Mouse (Mus musculus): ENCODE results near the gene Ints3. TPM values are rescaled to one million over a fixed set of nuclear protein-coding genes. Genes with fewer than 3 reads are reported as not detected.
A peak's percentile ranks its signal among the peaks of the same experiment; 100 is the strongest.

The Ints3 gene
- total and polyA plus RNA-seq, 2 experiments from 2014 or later: 22.3 to 61.8 TPM

DNA sequence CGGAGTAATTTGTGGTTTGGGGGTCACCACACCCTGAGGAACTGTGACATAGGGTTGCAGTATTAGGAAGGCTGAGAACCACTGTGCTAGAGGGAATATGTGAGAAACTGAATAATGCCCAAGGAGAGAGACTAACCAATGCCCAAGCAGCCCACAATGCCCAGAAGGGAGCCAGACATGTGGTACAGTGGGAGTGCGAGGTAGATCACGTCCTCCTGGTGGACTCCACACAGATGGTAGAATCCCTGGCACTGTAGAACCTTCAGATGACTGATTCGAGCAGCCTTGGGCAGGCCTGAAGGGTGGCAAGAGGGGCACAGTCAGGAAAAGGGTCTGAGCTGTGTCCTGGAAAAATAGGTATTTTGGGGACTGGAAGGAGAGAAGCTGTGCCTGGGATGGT, 45.2 kb downstream of the Ints3 start:
- ATAC-seq (ENCODE audit: low FRiP score) (no peak), DNase-seq (ENCODE audit: low spot score) (no peak)
- Histone ChIP-seq H3K27me3 (ENCODE audit: insufficient read depth, low read length) (no peaks in the 10 kb centered on the region), H3K36me3 (ENCODE audit: insufficient read depth, low read length) (peaks cover 26% of the 10 kb centered on the region), H3K9ac (replicated peaks; ENCODE audit: low read length, poor library complexity, severe bottlenecking) (peak overlapping the region; percentile 75), H3K9me3 (ENCODE audit: low read length) (no peaks in the 10 kb centered on the region), H3K4me2 (ENCODE audit: low read depth, low read length, poor library complexity, severe bottlenecking) (peak overlapping the region; percentile 61), H3K4me1 (ENCODE audit: insufficient read depth, low read length) (peaks cover 21% of the 10 kb centered on the region), H3K4me3 (ENCODE audit: low read depth, low read length) (peak overlapping the region; percentile 65), H3K27ac (ENCODE audit: low read depth, low read length) (peak overlapping the region; percentile 98)
- TF ChIP-seq CTCF (IDR thresholded peaks at IDR 0.05): no peak
- 76% methylated on average over 4 of the region's 4 CpGs for WGBS

DNA sequence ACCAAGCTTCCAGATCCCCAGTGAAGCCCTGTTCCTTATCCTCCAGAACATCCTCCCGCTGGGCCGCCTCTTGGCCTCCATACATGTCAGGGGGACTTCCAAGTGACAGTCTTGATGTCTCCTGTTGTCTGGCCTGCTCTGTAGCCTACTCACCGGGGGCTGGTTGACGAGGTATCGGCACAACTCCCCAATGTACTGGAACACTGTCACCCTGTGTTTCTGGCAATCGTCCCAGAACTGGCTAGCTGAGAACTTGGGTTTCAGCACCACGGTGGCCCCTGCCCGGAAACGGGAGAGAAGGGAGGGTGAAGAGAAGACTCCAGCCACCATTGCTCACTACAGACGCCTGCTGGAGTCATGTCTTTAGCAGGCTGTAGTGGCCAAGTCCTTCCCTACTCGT, 45.9 kb downstream of the Ints3 start:
- WGBS: 60% methylated on average over 11 of the region's 11 CpGs
- Histone ChIP-seq H3K9me3 (ENCODE audit: low read length) (no peaks in the 10 kb centered on the region), H3K27me3 (ENCODE audit: insufficient read depth, low read length) (no peaks in the 10 kb centered on the region), H3K4me1 (ENCODE audit: insufficient read depth, low read length) (peaks cover 21% of the 10 kb centered on the region), H3K9ac (replicated peaks; ENCODE audit: low read length, poor library complexity, severe bottlenecking) (peak overlapping the region; percentile 50), H3K27ac (ENCODE audit: low read depth, low read length) (no peak overlapping the region), H3K36me3 (ENCODE audit: insufficient read depth, low read length) (peaks cover 19% of the 10 kb centered on the region), H3K4me3 (ENCODE audit: low read depth, low read length) (peak overlapping the region; percentile 65; the same call in 1 of the 2 replicates), H3K4me2 (ENCODE audit: low read depth, low read length, poor library complexity, severe bottlenecking) (peak overlapping the region; percentile 61)
- DNase-seq (ENCODE audit: low spot score): peak; percentile 52
- ATAC-seq (ENCODE audit: low FRiP score): no peak
- TF ChIP-seq CTCF (IDR thresholded peaks at IDR 0.05): no peak

DNA sequence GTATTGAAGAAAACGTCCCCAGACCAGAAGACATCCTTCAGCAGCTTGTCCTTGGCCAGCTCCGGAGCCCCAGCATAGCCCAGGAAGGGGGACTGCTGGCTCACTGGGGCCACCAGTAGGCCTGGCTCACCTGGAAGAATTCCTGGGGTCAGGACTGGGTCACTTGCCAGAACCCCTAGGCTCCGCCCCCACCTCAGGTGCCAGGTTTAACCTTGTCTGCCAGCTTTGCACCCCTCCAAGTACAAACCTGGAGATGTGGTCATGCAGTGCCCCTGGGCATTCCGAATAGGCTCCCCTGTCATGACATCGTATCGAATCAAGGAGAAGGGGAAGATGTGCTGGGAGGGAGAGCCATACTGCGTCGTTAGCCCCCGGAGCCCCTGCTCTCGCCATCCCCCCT, 46.6 kb downstream of the Ints3 start:
- ATAC-seq (ENCODE audit: low FRiP score): no peak

DNA sequence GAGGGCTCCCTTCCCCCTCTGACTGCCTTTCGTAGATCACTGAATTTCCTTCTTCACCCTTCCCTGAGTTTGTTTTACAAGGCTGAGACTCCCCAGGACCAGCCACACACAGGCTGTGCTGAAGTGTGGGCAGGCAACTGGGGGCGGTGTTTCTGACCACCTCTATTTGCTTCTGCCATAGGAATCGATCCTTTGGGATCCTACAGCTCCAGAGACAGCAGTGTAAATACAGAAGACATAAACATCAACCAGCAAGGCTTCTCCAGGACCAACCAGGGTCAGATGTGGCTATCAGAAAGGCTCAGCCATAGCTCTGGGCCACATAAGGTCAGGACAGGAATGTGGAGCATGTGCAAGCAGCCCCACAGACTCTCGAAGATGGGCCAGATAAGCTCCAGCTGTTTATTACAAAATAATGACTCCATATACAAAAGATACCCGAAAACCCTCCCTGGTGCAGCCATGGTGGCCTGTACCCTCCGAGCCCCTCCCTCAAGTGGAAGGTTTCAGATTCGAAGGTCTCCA, 48.5 kb downstream of the Ints3 start:
- ATAC-seq (ENCODE audit: low FRiP score): no peak
- no peak for TF ChIP-seq CTCF (IDR thresholded peaks at IDR 0.05)
- peaks cover 13% of the 10 kb centered on the region for H3K4me1 ChIP-seq (ENCODE audit: insufficient read depth, low read length)
- H3K9ac ChIP-seq (replicated peaks; ENCODE audit: low read length, poor library complexity, severe bottlenecking): no peak overlapping the region
- no peaks in the 10 kb centered on the region for H3K9me3 ChIP-seq (ENCODE audit: low read length)
- H3K4me2 ChIP-seq (ENCODE audit: low read depth, low read length, poor library complexity, severe bottlenecking): no peak overlapping the region
- peaks cover 7% of the 10 kb centered on the region for H3K36me3 ChIP-seq (ENCODE audit: insufficient read depth, low read length)
- H3K4me3 ChIP-seq (ENCODE audit: low read depth, low read length): no peak overlapping the region
- no peak overlapping the region for H3K27ac ChIP-seq (ENCODE audit: low read depth, low read length)
- WGBS: 80% methylated on average over 7 of the region's 7 CpGs
- DNase-seq (ENCODE audit: low spot score): no peak
- no peaks in the 10 kb centered on the region for H3K27me3 ChIP-seq (ENCODE audit: insufficient read depth, low read length)

More for the DNA sequence above, 46.6 kb downstream of the Ints3 start:
- no peak for DNase-seq (ENCODE audit: low spot score)
- Histone ChIP-seq H3K4me2 (ENCODE audit: low read depth, low read length, poor library complexity, severe bottlenecking) (peak overlapping the region; percentile 61), H3K27ac (ENCODE audit: low read depth, low read length) (no peak overlapping the region), H3K9me3 (ENCODE audit: low read length) (no peaks in the 10 kb centered on the region), H3K9ac (replicated peaks; ENCODE audit: low read length, poor library complexity, severe bottlenecking) (no peak overlapping the region), H3K27me3 (ENCODE audit: insufficient read depth, low read length) (no peaks in the 10 kb centered on the region), H3K36me3 (ENCODE audit: insufficient read depth, low read length) (peaks cover 12% of the 10 kb centered on the region), H3K4me1 (ENCODE audit: insufficient read depth, low read length) (peaks cover 21% of the 10 kb centered on the region), H3K4me3 (ENCODE audit: low read depth, low read length) (no peak overlapping the region)
- WGBS: 96% methylated on average over 9 of the region's 10 CpGs
- no peak for TF ChIP-seq CTCF (IDR thresholded peaks at IDR 0.05)

DNA sequence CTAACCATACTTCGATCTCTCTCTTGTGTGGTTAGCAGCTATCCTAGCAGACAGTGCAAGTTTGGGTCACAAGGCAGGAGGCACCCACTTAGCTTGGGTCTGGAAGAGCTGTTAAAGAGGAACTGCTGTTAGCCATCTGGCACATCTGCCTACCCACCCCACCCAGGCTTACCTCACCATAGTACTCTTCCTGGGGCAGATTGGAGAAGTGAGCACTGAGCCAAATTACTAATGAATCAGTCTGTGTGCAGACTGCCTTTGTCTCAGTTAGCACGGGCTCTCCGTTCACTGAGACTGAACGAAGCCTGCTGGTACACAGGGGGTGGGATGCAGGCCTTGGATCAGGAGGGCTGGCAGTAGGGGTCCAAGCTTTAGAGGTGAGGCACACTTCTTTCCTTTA, 49.7 kb downstream of the Ints3 start:
- ATAC-seq (ENCODE audit: low FRiP score) (no peak), DNase-seq (ENCODE audit: low spot score) (peak; percentile 31)
- no peak for TF ChIP-seq CTCF (IDR thresholded peaks at IDR 0.05)
- WGBS: 77% methylated on average over 4 of the region's 4 CpGs
- Histone ChIP-seq H3K4me2 (ENCODE audit: low read depth, low read length, poor library complexity, severe bottlenecking) (no peak overlapping the region), H3K9me3 (ENCODE audit: low read length) (no peaks in the 10 kb centered on the region), H3K27ac (ENCODE audit: low read depth, low read length) (no peak overlapping the region), H3K36me3 (ENCODE audit: insufficient read depth, low read length) (peaks cover 7% of the 10 kb centered on the region), H3K4me1 (ENCODE audit: insufficient read depth, low read length) (peaks cover 13% of the 10 kb centered on the region), H3K4me3 (ENCODE audit: low read depth, low read length) (no peak overlapping the region), H3K27me3 (ENCODE audit: insufficient read depth, low read length) (no peaks in the 10 kb centered on the region), H3K9ac (replicated peaks; ENCODE audit: low read length, poor library complexity, severe bottlenecking) (no peak overlapping the region)

DNA sequence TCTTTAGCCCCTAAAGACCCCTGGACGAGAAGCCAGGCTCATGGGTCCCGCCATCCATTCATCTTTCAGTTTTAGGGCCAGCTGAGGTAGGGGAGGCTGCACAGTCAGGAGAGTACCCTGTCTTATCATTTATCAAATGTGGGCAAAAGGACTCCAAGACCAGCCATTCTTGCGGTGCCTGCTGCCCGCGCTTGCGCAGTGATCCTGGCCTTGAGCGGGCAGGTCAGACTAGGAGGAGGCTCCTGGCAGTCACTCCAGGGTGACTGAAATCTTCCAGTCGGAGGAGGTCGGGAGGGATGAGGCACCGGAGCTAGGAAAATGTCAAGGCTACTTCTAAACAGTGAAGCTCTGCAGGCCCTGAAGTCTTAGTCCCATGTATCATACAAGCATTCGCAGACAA, 51.7 kb downstream of the Ints3 start:
- Histone ChIP-seq H3K4me1 (ENCODE audit: insufficient read depth, low read length) (no peaks in the 10 kb centered on the region), H3K9ac (replicated peaks; ENCODE audit: low read length, poor library complexity, severe bottlenecking) (no peak overlapping the region), H3K4me3 (ENCODE audit: low read depth, low read length) (no peak overlapping the region), H3K27ac (ENCODE audit: low read depth, low read length) (no peak overlapping the region), H3K9me3 (ENCODE audit: low read length) (no peaks in the 10 kb centered on the region), H3K27me3 (ENCODE audit: insufficient read depth, low read length) (no peaks in the 10 kb centered on the region), H3K4me2 (ENCODE audit: low read depth, low read length, poor library complexity, severe bottlenecking) (no peak overlapping the region), H3K36me3 (ENCODE audit: insufficient read depth, low read length) (peaks cover 7% of the 10 kb centered on the region)
- TF ChIP-seq CTCF (IDR thresholded peaks at IDR 0.05): no peak
- no peak for ATAC-seq (ENCODE audit: low FRiP score)
- no peak for DNase-seq (ENCODE audit: low spot score)
- 78% methylated on average over 11 of the region's 11 CpGs for WGBS

Data from midbrain, postnatal 0 days (tissue).